Mouse (Mus musculus) heart, embryonic 14.5 days (tissue): ENCODE data around the gene Uhmk1. TPM values are rescaled to one million over a fixed set of nuclear protein-coding genes. Genes with fewer than 3 reads are reported as not detected.

Experiments used
- ATAC-seq: fragments of 200-750 bp; cut with Nextera tagmentation; 2 replicates; pipeline ENCODE4 v1.8.0; 2017; ENCODE audit warnings: low read depth, moderate TSS enrichment; ENCODE audit not compliant: insufficient number of reproducible peaks, insufficient read depth, low FRiP score
- H3K27ac ChIP-seq, 2 experiments: fragments of 200-500 bp in 1 of 2; fragments of 300-500 bp in 1 of 2; sonication (generic) in 1 of 2; replicated peaks in 1 of 2; 2 replicates each; pipeline ENCODE4 v1.5.1; 2012 to 2014; ENCODE audit warnings: low read depth in 2 of 2, low read length in 2 of 2, control low read depth in 1 of 2, mild to moderate bottlenecking in 1 of 2, mixed read lengths in 1 of 2; ENCODE audit not compliant: control insufficient read depth in 1 of 2, insufficient read depth in 1 of 2
- H3K27me3 ChIP-seq: fragments of 300-500 bp; sonication (generic); 2 replicates; pipeline ENCODE4 v1.6.1; 2014; ENCODE audit warnings: mild to moderate bottlenecking, low read length, control low read depth; ENCODE audit not compliant: control insufficient read depth, insufficient read depth
- H3K36me3 ChIP-seq: fragments of 300-500 bp; sonication (generic); 2 replicates; pipeline ENCODE4 v1.6.1; 2014; ENCODE audit warnings: mild to moderate bottlenecking, control low read depth, low read length, mixed read lengths; ENCODE audit not compliant: control insufficient read depth, insufficient read depth
- H3K4me1 ChIP-seq, 2 experiments: fragments of 200-500 bp in 1 of 2; fragments of 300-500 bp in 1 of 2; sonication (generic) in 1 of 2; 2 replicates each; pipeline ENCODE4 v1.6.1; 2012 to 2014; ENCODE audit warnings: low read length in 2 of 2, control low read depth in 1 of 2, mixed read lengths in 1 of 2; ENCODE audit not compliant: control insufficient read depth in 2 of 2, insufficient read depth in 2 of 2
- H3K4me2 ChIP-seq: fragments of 300-500 bp; sonication (generic); 2 replicates; pipeline ENCODE4 v1.6.1; 2014; ENCODE audit warnings: mild to moderate bottlenecking, low read length
- H3K4me3 ChIP-seq, 2 experiments: fragments of 200-500 bp in 1 of 2; fragments of 300-500 bp in 1 of 2; sonication (generic) in 1 of 2; 2 replicates each; pipeline ENCODE4 v1.5.1; 2012 to 2014; ENCODE audit warnings: low read length in 2 of 2, mild to moderate bottlenecking in 2 of 2, control low read depth in 1 of 2, low read depth in 1 of 2, moderate library complexity in 1 of 2; ENCODE audit not compliant: control insufficient read depth in 1 of 2, insufficient read depth in 1 of 2
- H3K9ac ChIP-seq: fragments of 300-500 bp; sonication (generic); 2 replicates; pipeline ENCODE4 v1.6.1; 2014; ENCODE audit warnings: mild to moderate bottlenecking, low read length
- H3K9me3 ChIP-seq: fragments of 300-500 bp; sonication (generic); 2 replicates; pipeline ENCODE4 v1.6.1; 2016; ENCODE audit warnings: low read length, control low read depth; ENCODE audit not compliant: control insufficient read depth
- WGBS: fragments of 180-500 bp; shearing (Covaris S2); extraction: QIAGEN DNeasy Blood & Tissue Kit; methylation state at CpG from one replicate; pipeline ENCODE4 v1.1.7; 2014; 5-methylcytosine and 5-hydroxymethylcytosine counted together
- polyA plus RNA-seq: library from polyadenylated mRNA; unstranded; fragments of >200 nt; fragmentation: Nextera tagmentation; extraction: Ambion mirVana; gene quantifications from 2 replicates; pipeline ENCODE4 v1.2.1, GENCODE M21; 2014

Gene Uhmk1
- polyA plus RNA-seq, 1 experiment from 2014 or later = 8.7 TPM

- Histone ChIP-seq H3K4me2 (peak within 1 kb of the TSS; percentile 85), H3K4me3 (peak within 1 kb of the TSS; percentile 88 to 95), H3K27ac (peak within 1 kb of the TSS; percentile 88), H3K4me1 (peaks cover 3 to 23% of the 10 kb centered on the region in 2 experiments), H3K9ac (peak within 1 kb of the TSS; percentile 88), H3K27me3 (no peaks in the 10 kb centered on the region), H3K9me3 (no peaks in the 10 kb centered on the region), H3K36me3 (no peaks in the 10 kb centered on the region)
- ATAC-seq = peak; percentile 99
- WGBS = 1% methylated on average over 51 of the region's 52 CpGs
Measured at GRCm38 (mm10) chr1:170174814-170175332, 40.3 kb downstream of the Uhmk1 start, which contains the start of gene Uap1. Gene Uap1, minus strand, starts transcription at chr1:170174957.

GRCm38 (mm10) chr1:170173991-170174813 is 41.0 kb downstream of the Uhmk1 start:
- under 1% methylated on average over 50 of the region's 50 CpGs for WGBS
- Histone ChIP-seq H3K9me3 (no peaks in the 10 kb centered on the region), H3K9ac (peak overlapping the region; percentile 88), H3K4me1 (peaks cover 5 to 28% of the 10 kb centered on the region in 2 experiments), H3K4me2 (peak overlapping the region; percentile 85), H3K36me3 (no peaks in the 10 kb centered on the region), H3K27me3 (no peaks in the 10 kb centered on the region), H3K4me3 (peak overlapping the region; percentile 88 to 95), H3K27ac (peak overlapping the region; percentile 81 to 88)
- ATAC-seq = peak; percentile 64; the same call in 1 of the 2 replicates

DNA sequence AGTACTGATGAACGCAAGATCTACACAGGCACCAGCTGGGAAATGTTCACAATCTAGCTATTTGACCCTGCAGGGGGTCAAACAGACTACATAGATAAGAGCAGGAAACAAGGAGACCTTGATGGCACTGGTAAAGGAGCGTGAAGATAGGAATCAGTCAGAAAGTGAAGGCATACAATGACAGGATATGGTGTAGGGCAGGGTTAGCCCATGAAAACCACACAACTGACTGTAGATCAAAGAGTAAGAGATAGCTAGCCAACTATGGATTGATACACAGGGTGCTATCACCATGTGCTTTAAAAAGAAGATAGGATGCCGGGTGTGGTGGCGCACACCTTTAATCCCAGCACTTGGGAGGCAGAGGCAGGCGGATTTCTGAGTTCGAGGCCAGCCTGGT is 47.4 kb downstream of the Uhmk1 start:
- Histone ChIP-seq H3K27ac (no peak overlapping the region), H3K9ac (no peak overlapping the region), H3K27me3 (no peaks in the 10 kb centered on the region), H3K4me2 (no peak overlapping the region), H3K36me3 (peaks cover 26% of the 10 kb centered on the region), H3K9me3 (no peaks in the 10 kb centered on the region), H3K4me3 (no peak overlapping the region), H3K4me1 (peaks cover 5 to 25% of the 10 kb centered on the region in 2 experiments; a peak in 3 of 4 replicates)
- no peak for ATAC-seq
- WGBS = 77% methylated on average over 6 of the region's 6 CpGs

GRCm38 (mm10) chr1:170164913-170165312 is 50.3 kb downstream of the Uhmk1 start:
- peaks cover 46% of the 10 kb centered on the region for H3K36me3 ChIP-seq
- H3K27me3 ChIP-seq = no peaks in the 10 kb centered on the region
- no peak for ATAC-seq
- no peak overlapping the region for H3K27ac ChIP-seq
- H3K4me2 ChIP-seq = no peak overlapping the region
- no peaks in the 10 kb centered on the region for H3K9me3 ChIP-seq
- peaks cover 10 to 26% of the 10 kb centered on the region in 2 experiments for H3K4me1 ChIP-seq
- no peak overlapping the region for H3K4me3 ChIP-seq
- no peak overlapping the region for H3K9ac ChIP-seq
- 81% methylated on average over 3 of the region's 3 CpGs for WGBS

- peaks cover 52% of the 10 kb centered on the region for H3K36me3 ChIP-seq
- H3K4me1 ChIP-seq = peaks cover 7 to 21% of the 10 kb centered on the region in 2 experiments
- H3K4me3 ChIP-seq = no peak overlapping the region
- WGBS = 76% methylated on average over 2 of the region's 2 CpGs
- no peak overlapping the region for H3K9ac ChIP-seq
- ATAC-seq = no peak
- H3K27me3 ChIP-seq = no peaks in the 10 kb centered on the region
- no peak overlapping the region for H3K27ac ChIP-seq
- no peaks in the 10 kb centered on the region for H3K9me3 ChIP-seq
- no peak overlapping the region for H3K4me2 ChIP-seq
Measured at GRCm38 (mm10) chr1:170164053-170164614, 51.1 kb downstream of the Uhmk1 start.

DNA sequence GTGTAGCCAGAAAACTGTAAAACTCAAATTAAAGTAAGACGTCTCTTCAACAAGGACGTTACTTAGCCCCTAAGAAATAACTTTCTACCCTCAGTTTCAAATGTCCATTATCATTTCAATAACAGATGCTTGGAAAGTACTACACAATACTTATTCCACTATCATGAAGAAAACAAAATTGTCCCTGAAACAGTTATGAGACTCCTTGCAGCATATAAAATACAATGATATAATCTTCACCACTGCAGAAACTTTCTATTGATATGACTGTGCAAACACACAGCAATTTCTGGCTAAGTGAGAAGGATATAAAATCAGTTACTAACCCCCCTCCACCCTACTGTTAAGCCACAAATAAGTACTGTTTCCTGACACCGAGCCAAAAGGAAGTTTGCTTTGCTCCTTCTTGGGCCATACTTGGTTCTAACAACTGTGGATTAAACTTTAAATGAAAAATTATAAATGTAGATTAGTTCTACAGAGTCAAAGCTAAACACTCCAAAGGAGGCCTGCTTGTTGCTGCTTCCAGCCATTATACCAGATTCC is 51.7 kb downstream of the Uhmk1 start:
- Histone ChIP-seq H3K4me2 (no peak overlapping the region), H3K9me3 (no peaks in the 10 kb centered on the region), H3K27ac (no peak overlapping the region), H3K27me3 (no peaks in the 10 kb centered on the region), H3K36me3 (peaks cover 58% of the 10 kb centered on the region), H3K4me1 (peaks cover 7 to 18% of the 10 kb centered on the region in 2 experiments), H3K9ac (no peak overlapping the region), H3K4me3 (no peak overlapping the region)
- no peak for ATAC-seq
- 75% methylated on average over 3 of the region's 3 CpGs for WGBS

GRCm38 (mm10) chr1:170161852-170162251 is 53.3 kb downstream of the Uhmk1 start:
- H3K36me3 ChIP-seq = peaks cover 70% of the 10 kb centered on the region
- no peak overlapping the region for H3K4me3 ChIP-seq
- no peaks in the 10 kb centered on the region for H3K9me3 ChIP-seq
- no peaks in the 10 kb centered on the region for H3K27me3 ChIP-seq
- no peak for ATAC-seq
- H3K9ac ChIP-seq = no peak overlapping the region
- H3K4me1 ChIP-seq = peaks cover 7 to 8% of the 10 kb centered on the region in 2 experiments; a peak in 3 of 4 replicates
- peak overlapping the region; percentile 15 to 28 for H3K27ac ChIP-seq
- 54% methylated on average over 6 of the region's 6 CpGs for WGBS
- no peak overlapping the region for H3K4me2 ChIP-seq
